Comparison of ENCODE assay signal across 9 mouse cellular contexts in genomic region chr6:8831204-8831603, GRCm38 (mm10). TPM values are rescaled to one million over a fixed set of nuclear protein-coding genes. Genes with fewer than 3 reads are reported as not detected.
DNase-seq lines count a peak whose midpoint lies in the region; ATAC-seq and TF ChIP-seq lines count a peak whose summit lies in the region.
"Had no signal": no experiment of that assay in that cellular context is flagged by ENCODE, and none has a peak within 500 bp of the region (broad histone marks: within the 10 kb centered on the region; RNA-seq: fewer than 3 reads in every experiment).

No protein-coding gene starts in this region.

- H3K9ac ChIP-seq in midbrain, embryonic 14.5 days (replicated peaks; ENCODE audit: low read length), result no peak overlapping the region
- H3K9ac ChIP-seq: liver, embryonic 15.5 days had no signal

- DNase-seq in kidney, adult 2 months, result peak; percentile 56
- DNase-seq in kidney, postnatal 4 days, result no peak
- DNase-seq in B cell, adult 2 months, result peak; percentile 9
- peak; percentile 43 for DNase-seq in G1E (ENCODE audit: low spot score)
- DNase-seq in embryo, embryonic 9.5 days (ENCODE audit: extremely low spot score), result peak; percentile 34
- DNase-seq in midbrain, embryonic 14.5 days, result peak; percentile 85
- DNase-seq in thymus, postnatal 14 days, result no peak
- DNase-seq in heart, embryonic 10.5 days (ENCODE audit: low spot score), result no peak

- TF ChIP-seq POLR2A in kidney, adult 2 months (IDR thresholded peaks at IDR 0.05; ENCODE audit: low read depth, low read length), result no peak

- no peaks in the 10 kb centered on the region for H3K4me1 ChIP-seq in kidney, adult 2 months (ENCODE audit: control insufficient read depth, insufficient read depth, low read length)
- no peaks in the 10 kb centered on the region for H3K4me1 ChIP-seq in G1E (ENCODE audit: insufficient read depth, low read depth, low read length)
- H3K4me1 ChIP-seq in midbrain, embryonic 14.5 days (ENCODE audit: control insufficient read depth, insufficient read depth, low read length), result no peaks in the 10 kb centered on the region
- H3K4me1 ChIP-seq in heart, embryonic 10.5 days, result no peaks in the 10 kb centered on the region
- H3K4me1 ChIP-seq: liver, embryonic 15.5 days had no signal

- no peak for TF ChIP-seq CTCF in kidney, adult 2 months (conservative IDR thresholded peaks at IDR 0.05; ENCODE audit: insufficient read depth, insufficient read length, low read depth, low read length)
- TF ChIP-seq CTCF in G1E (IDR thresholded peaks at IDR 0.05; ENCODE audit: low read depth, low read length), result no peak

- H3K9me3 ChIP-seq in G1E (replicated peaks), result no peaks in the 10 kb centered on the region
- no peaks in the 10 kb centered on the region for H3K9me3 ChIP-seq in midbrain, embryonic 14.5 days (ENCODE audit: control insufficient read depth, low read length)
- no peaks in the 10 kb centered on the region for H3K9me3 ChIP-seq in heart, embryonic 10.5 days
- H3K9me3 ChIP-seq: liver, embryonic 15.5 days had no signal

- no peak overlapping the region for H3K27ac ChIP-seq in kidney, adult 2 months (ENCODE audit: insufficient read depth, low read depth, low read length)
- no peak overlapping the region for H3K27ac ChIP-seq in midbrain, embryonic 14.5 days (replicated peaks; ENCODE audit: low read depth, low read length)
- no peak overlapping the region for H3K27ac ChIP-seq in heart, embryonic 10.5 days
- H3K27ac ChIP-seq: liver, embryonic 15.5 days had no signal

- 42% methylated on average over 2 of the region's 2 CpGs for WGBS in kidney, adult 2 months
- WGBS in midbrain, embryonic 14.5 days, result 44% methylated on average over 2 of the region's 2 CpGs
- WGBS in heart, embryonic 10.5 days, result 34% methylated on average over 2 of the region's 2 CpGs

- H3K36me3 ChIP-seq in kidney, adult 2 months (ENCODE audit: control insufficient read depth, insufficient read depth, low read length), result no peaks in the 10 kb centered on the region
- H3K36me3 ChIP-seq in G1E (replicated peaks), result no peaks in the 10 kb centered on the region
- no peaks in the 10 kb centered on the region for H3K36me3 ChIP-seq in midbrain, embryonic 14.5 days (ENCODE audit: control insufficient read depth, insufficient read depth, low read length)
- H3K36me3 ChIP-seq in heart, embryonic 10.5 days, result no peaks in the 10 kb centered on the region
- H3K36me3 ChIP-seq: liver, embryonic 15.5 days had no signal

- no peak overlapping the region for H3K4me2 ChIP-seq in midbrain, embryonic 14.5 days (ENCODE audit: low read length)
- H3K4me2 ChIP-seq: liver, embryonic 15.5 days had no signal

- H3K27me3 ChIP-seq in kidney, adult 2 months (replicated peaks; ENCODE audit: control insufficient read depth, insufficient read depth, low read length), result no peaks in the 10 kb centered on the region
- H3K27me3 ChIP-seq in G1E (ENCODE audit: insufficient read depth, low read length), result peaks cover 4% of the 10 kb centered on the region; the same call in 1 of the 2 replicates
- no peaks in the 10 kb centered on the region for H3K27me3 ChIP-seq in midbrain, embryonic 14.5 days (ENCODE audit: control insufficient read depth, insufficient read depth, low read length)
- H3K27me3 ChIP-seq in heart, embryonic 10.5 days (ENCODE audit: insufficient read depth, poor library complexity, severe bottlenecking), result no peaks in the 10 kb centered on the region
- H3K27me3 ChIP-seq: liver, embryonic 15.5 days had no signal

- H3K4me3 ChIP-seq in kidney, adult 2 months (ENCODE audit: insufficient read depth, low read depth, low read length), result no peak overlapping the region
- no peak overlapping the region for H3K4me3 ChIP-seq in G1E (ENCODE audit: low read depth, low read length)
- no peak overlapping the region for H3K4me3 ChIP-seq in midbrain, embryonic 14.5 days (replicated peaks; ENCODE audit: low read depth, low read length)
- H3K4me3 ChIP-seq in heart, embryonic 10.5 days, result no peak overlapping the region
- H3K4me3 ChIP-seq: liver, embryonic 15.5 days had no signal

- peak; percentile 45 for ATAC-seq in G1E (ENCODE audit: extremely low read depth, insufficient number of reproducible peaks, low FRiP score, poor library complexity, severe bottlenecking)
- no peak; the same call in 1 of the 2 replicates for ATAC-seq in midbrain, embryonic 14.5 days (ENCODE audit: low FRiP score, low TSS enrichment)

RNA-seq across cellular contexts. Expression of gene Ica1, which starts 52.9 kb away (rescaled TPM):
- polyA plus RNA-seq in kidney, adult 2 months (2012; rRNA removed), result 3.3 and 6.1 TPM in 2 replicates
- total RNA-seq in G1E (2014; fragmentation: Nextera tagmentation), result 8.3 and 13.6 TPM in 2 replicates
- 2.9 and 3.5 TPM in 2 replicates for total RNA-seq in G1E (2017)
- polyA plus RNA-seq in G1E (2012), result 3.0 and 3.4 TPM in 2 replicates
- 59.0 and 62.6 TPM in 2 replicates for polyA plus RNA-seq in midbrain, embryonic 14.5 days (2014; fragmentation: Nextera tagmentation; extraction: Ambion mirVana)
- 27.9 and 35.8 TPM in 2 replicates for polyA plus RNA-seq in heart, embryonic 10.5 days (2016; fragmentation: Nextera tagmentation; extraction: Ambion mirVana)

Comparison
In these comparisons a context has a peak if more than half of its experiments do, and no peak if none do; other contexts are left out.
1. DNase-seq: peak in kidney, adult 2 months (single experiment), B cell, adult 2 months (2 of 2), G1E (single experiment), embryo, embryonic 9.5 days (single experiment) and midbrain, embryonic 14.5 days (single experiment); none in kidney, postnatal 4 days (0 of 2), thymus, postnatal 14 days (single experiment) and heart, embryonic 10.5 days (single experiment).